Mouse (Mus musculus) liver, embryonic 12.5 days (tissue): ENCODE results near the gene Kirrel3. TPM values are rescaled to one million over a fixed set of nuclear protein-coding genes. Genes with fewer than 3 reads are reported as not detected.

ENCODE experiments used
- ATAC-seq: fragments of 200-750 bp; cut with Nextera tagmentation; 2 replicates; pipeline ENCODE4 v1.8.0; 2017; ENCODE audit warnings: moderate number of reproducible peaks, mild to moderate bottlenecking, moderate library complexity
- H3K27ac ChIP-seq: fragments of 300-500 bp; sonication (generic); 2 replicates; pipeline ENCODE4 v1.5.1; 2016; ENCODE audit warnings: mild to moderate bottlenecking
- H3K27me3 ChIP-seq: fragments of 300-500 bp; sonication (generic); replicated peaks from 2 replicates; pipeline ENCODE4 v1.6.1; 2016; ENCODE audit warnings: mild to moderate bottlenecking, moderate library complexity
- H3K36me3 ChIP-seq: fragments of 300-500 bp; sonication (generic); 2 replicates; pipeline ENCODE4 v1.6.1; 2016; ENCODE audit warnings: mild to moderate bottlenecking, moderate library complexity
- H3K4me1 ChIP-seq: fragments of 300-500 bp; sonication (generic); 2 replicates; pipeline ENCODE4 v1.6.1; 2016
- H3K4me2 ChIP-seq: fragments of 300-500 bp; sonication (generic); 2 replicates; pipeline ENCODE4 v1.6.1; 2016; ENCODE audit warnings: mild to moderate bottlenecking, moderate library complexity
- H3K4me3 ChIP-seq: fragments of 300-500 bp; sonication (generic); 2 replicates; pipeline ENCODE4 v1.5.1; 2016; ENCODE audit warnings: mild to moderate bottlenecking, moderate library complexity
- H3K9ac ChIP-seq: fragments of 300-500 bp; sonication (generic); 2 replicates; pipeline ENCODE4 v1.6.1; 2016; ENCODE audit warnings: mild to moderate bottlenecking, moderate library complexity
- H3K9me3 ChIP-seq: fragments of 300-500 bp; sonication (generic); replicated peaks from 2 replicates; pipeline ENCODE4 v1.6.1; 2016; ENCODE audit warnings: mild to moderate bottlenecking, moderate library complexity
- WGBS: fragments of 180-500 bp; shearing (Covaris S2); methylation state at CpG from one replicate; pipeline ENCODE4 v1.1.7; 2016; ENCODE audit not compliant: insufficient replicate concordance; 5-methylcytosine and 5-hydroxymethylcytosine counted together
- polyA plus RNA-seq: library from polyadenylated mRNA; unstranded; fragments of >200 nt; fragmentation: Nextera tagmentation; extraction: Ambion mirVana; gene quantifications from 2 replicates; pipeline ENCODE4 v1.2.1, GENCODE M21; 2016

The Kirrel3 gene
- polyA plus RNA-seq, 1 experiment from 2014 or later, result 0.46 TPM

DNA sequence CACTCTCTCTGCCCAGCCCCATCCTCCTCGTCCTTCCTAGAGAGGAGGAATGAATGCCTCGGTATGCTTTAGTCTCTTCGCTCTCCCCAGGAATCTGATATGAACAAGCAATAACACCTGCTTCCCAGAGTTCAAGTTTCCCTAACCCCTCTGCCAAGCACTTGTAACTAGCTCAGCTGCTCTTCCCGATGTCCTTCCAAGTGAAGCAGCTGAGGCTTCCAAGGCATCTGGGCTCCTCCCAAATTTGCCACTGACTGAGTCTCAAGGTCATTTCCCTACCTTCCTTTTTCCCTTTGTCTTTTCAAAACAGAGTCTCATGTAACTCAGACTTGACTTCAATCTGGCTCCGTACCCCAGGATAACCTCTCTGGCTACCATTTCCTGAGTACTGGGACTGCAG, 555.8 kb downstream of the Kirrel3 start:
- WGBS, result 72% methylated on average over 5 of the region's 5 CpGs
- Histone ChIP-seq H3K4me3 (no peak overlapping the region), H3K36me3 (peaks cover 26% of the 10 kb centered on the region), H3K27me3 (no peaks in the 10 kb centered on the region), H3K4me2 (no peak overlapping the region), H3K9me3 (no peaks in the 10 kb centered on the region), H3K4me1 (peaks cover 41% of the 10 kb centered on the region), H3K27ac (no peak overlapping the region; the same call in 1 of the 2 replicates), H3K9ac (no peak overlapping the region)
- ATAC-seq, result no peak

DNA sequence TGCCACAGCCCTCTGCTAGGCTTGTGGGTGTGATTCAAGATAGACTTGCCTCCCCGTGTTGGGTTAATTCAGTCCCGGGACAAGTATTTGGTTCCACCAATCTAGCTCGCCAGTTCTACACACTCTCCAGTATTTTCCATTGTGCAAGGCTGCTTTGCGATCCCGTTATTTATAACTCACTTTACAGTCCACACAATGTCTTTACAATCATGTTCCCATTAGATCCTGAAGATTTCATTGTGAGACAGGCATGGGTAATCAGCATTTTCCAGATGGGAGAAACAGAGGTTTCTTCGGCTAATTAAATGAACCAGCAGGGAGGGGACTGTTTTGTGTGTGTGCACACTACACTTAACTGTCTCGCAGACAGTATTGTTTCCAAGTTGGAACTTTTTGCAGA, 557.9 kb downstream of the Kirrel3 start:
- ATAC-seq, result no peak
- no peak overlapping the region for H3K27ac ChIP-seq

DNA sequence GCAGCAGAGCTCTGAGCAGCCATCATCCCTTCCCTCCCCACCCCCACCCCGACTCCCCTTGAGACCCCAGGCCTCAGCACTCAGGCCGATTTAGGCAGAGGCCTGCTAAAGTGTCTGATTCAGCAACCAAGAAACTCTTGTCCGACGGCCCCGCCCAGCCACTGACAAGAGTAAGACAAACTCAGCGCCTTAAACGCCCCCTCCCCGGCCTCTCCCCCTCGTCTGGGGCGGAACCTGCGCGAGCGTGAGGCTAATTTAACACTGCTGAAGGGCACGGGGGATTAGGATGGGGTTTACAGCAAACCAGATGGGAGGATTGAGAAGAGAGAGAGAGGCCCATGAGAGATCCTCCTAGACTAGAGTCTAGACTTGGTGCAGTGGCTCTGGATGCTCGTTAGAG, 558.8 kb downstream of the Kirrel3 start:
- Histone ChIP-seq H3K4me1 (peaks cover 36% of the 10 kb centered on the region), H3K4me3 (no peak overlapping the region), H3K9ac (no peak overlapping the region), H3K9me3 (no peaks in the 10 kb centered on the region), H3K4me2 (no peak overlapping the region), H3K27me3 (no peaks in the 10 kb centered on the region), H3K27ac (peak overlapping the region; percentile 41; the same call in 1 of the 2 replicates), H3K36me3 (peaks cover 56% of the 10 kb centered on the region)
- no peak for ATAC-seq
- WGBS, result 56% methylated on average over 15 of the region's 15 CpGs

More for the DNA sequence above, 557.9 kb downstream of the Kirrel3 start:
- H3K4me2 ChIP-seq, result no peak overlapping the region
- H3K4me3 ChIP-seq, result no peak overlapping the region
- 79% methylated on average over 7 of the region's 7 CpGs for WGBS
- no peak overlapping the region for H3K9ac ChIP-seq
- peaks cover 43% of the 10 kb centered on the region for H3K4me1 ChIP-seq
- H3K36me3 ChIP-seq, result peaks cover 47% of the 10 kb centered on the region
- H3K27me3 ChIP-seq, result no peaks in the 10 kb centered on the region
- H3K9me3 ChIP-seq, result no peaks in the 10 kb centered on the region

DNA sequence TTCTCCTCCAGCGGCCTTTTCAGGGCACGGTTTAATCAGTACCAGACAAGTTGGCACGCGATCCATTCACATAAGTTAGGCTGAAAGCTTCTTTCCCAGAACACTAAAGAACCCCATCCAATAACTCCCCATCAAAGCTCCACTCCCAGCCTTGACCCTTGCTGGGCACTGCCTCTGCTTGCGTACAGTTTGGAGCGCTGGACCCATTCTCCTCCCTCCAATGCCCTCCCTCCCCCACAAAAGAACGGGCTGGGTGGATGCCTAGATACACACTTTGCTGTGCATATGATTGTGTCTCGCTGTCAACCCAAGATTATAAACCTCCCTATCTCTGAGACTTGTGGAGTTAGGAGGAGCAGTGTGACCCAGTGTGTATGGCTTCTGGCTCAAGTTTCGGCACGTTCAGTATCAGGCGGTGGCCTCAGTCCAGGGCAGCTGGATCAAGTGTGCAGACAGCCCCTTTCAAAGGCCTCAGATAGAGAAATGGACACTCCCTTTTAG, 559.4 kb downstream of the Kirrel3 start:
- H3K36me3 ChIP-seq, result peaks cover 62% of the 10 kb centered on the region
- H3K4me2 ChIP-seq, result no peak overlapping the region
- no peak overlapping the region for H3K9ac ChIP-seq
- ATAC-seq, result 0 out of 2 replicates have a peak, but pooled peaks have one; percentile 11
- H3K27me3 ChIP-seq, result no peaks in the 10 kb centered on the region
- H3K27ac ChIP-seq, result peak overlapping the region; percentile 38
- H3K9me3 ChIP-seq, result no peaks in the 10 kb centered on the region
- WGBS, result 76% methylated on average over 11 of the region's 11 CpGs
- no peak overlapping the region for H3K4me3 ChIP-seq
- peaks cover 30% of the 10 kb centered on the region for H3K4me1 ChIP-seq

DNA sequence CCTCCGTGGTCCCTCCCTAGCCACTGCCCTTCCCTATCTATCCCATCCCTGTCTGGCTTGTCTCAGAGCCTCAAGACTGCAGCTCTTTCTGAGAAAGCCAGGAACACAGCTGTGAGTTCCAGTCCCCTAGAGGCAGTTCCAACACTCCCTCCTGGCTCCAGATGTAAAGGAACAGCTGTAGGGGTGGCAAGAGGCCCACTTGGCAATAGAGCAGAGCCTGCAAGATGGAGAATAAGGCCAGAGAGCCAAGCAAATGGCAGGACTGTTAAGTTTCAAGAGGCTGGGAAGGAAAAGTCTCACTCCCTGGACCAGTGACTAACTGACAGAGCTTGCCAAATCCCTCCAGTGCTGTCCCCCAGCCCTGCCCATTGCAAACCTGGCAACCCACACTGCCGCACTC, 560.1 kb downstream of the Kirrel3 start:
- Histone ChIP-seq H3K27me3 (no peaks in the 10 kb centered on the region), H3K36me3 (peaks cover 69% of the 10 kb centered on the region), H3K27ac (peak overlapping the region; percentile 38; the same call in 1 of the 2 replicates), H3K4me1 (peaks cover 24% of the 10 kb centered on the region), H3K9ac (no peak overlapping the region), H3K9me3 (no peaks in the 10 kb centered on the region), H3K4me3 (no peak overlapping the region), H3K4me2 (no peak overlapping the region)
- ATAC-seq, result 0 out of 2 replicates have a peak, but pooled peaks have one; percentile 19
- 88% methylated on average over 2 of the region's 2 CpGs for WGBS

DNA sequence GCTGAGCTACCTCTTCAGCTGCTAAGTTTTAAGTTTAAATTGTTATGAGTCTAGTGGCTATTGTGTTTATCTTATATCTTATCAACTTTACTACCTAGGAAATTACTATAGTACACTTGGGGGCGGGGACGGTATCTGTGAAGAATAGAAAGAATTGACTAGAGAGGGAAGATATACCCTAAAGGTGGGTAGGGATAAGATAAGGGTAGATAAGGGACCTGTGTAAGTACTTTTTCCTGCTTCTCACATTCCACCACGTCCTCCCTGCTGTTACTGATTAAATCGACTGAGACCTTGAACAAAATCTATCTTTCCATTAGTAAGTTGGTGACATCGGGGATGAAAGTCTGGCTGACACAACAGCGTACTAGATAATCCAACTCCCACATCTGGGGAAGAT, 562.8 kb downstream of the Kirrel3 start:
- Histone ChIP-seq H3K9me3 (no peaks in the 10 kb centered on the region), H3K4me1 (peaks cover 24% of the 10 kb centered on the region), H3K27me3 (no peaks in the 10 kb centered on the region), H3K27ac (no peak overlapping the region), H3K4me2 (no peak overlapping the region), H3K36me3 (peaks cover 96% of the 10 kb centered on the region), H3K9ac (no peak overlapping the region), H3K4me3 (no peak overlapping the region)
- no peak for ATAC-seq
- WGBS, result 64% methylated on average over 6 of the region's 6 CpGs

DNA sequence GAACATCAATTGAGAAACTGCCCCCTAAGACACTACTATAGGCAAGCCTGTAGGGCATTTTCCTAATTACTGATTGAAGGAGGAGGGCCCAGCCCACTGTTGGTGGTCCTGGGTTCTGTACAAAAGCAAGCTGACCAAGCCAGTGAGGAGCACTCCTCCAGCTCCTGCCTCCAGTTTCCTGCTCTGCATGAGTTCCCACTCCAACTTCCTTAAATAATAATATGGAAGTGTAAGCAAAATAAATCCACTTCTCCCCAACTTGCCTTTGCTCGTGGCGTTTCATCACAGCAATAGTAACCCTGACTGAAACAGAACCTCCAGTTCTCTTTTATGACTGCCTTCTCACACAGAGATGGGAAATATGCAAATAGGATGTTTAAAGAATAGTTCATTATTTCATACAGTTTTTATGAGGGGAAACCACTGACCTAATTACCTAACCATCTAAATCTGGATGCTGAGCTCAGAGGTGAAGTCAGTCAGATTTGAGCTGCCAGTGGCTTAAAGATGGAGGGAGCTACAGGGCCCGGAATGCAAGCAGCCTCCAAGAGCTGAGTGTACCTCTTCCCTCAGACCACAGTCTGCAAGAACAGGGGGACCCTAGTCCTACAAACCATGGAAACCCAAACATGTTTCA, 564.3 kb downstream of the Kirrel3 start:
- Histone ChIP-seq H3K27ac (no peak overlapping the region), H3K9ac (no peak overlapping the region), H3K4me1 (peaks cover 15% of the 10 kb centered on the region), H3K36me3 (peaks cover 100% of the 10 kb centered on the region), H3K9me3 (no peaks in the 10 kb centered on the region), H3K27me3 (no peaks in the 10 kb centered on the region), H3K4me2 (no peak overlapping the region), H3K4me3 (no peak overlapping the region)
- 78% methylated on average over 3 of the region's 3 CpGs for WGBS
- ATAC-seq, result no peak

DNA sequence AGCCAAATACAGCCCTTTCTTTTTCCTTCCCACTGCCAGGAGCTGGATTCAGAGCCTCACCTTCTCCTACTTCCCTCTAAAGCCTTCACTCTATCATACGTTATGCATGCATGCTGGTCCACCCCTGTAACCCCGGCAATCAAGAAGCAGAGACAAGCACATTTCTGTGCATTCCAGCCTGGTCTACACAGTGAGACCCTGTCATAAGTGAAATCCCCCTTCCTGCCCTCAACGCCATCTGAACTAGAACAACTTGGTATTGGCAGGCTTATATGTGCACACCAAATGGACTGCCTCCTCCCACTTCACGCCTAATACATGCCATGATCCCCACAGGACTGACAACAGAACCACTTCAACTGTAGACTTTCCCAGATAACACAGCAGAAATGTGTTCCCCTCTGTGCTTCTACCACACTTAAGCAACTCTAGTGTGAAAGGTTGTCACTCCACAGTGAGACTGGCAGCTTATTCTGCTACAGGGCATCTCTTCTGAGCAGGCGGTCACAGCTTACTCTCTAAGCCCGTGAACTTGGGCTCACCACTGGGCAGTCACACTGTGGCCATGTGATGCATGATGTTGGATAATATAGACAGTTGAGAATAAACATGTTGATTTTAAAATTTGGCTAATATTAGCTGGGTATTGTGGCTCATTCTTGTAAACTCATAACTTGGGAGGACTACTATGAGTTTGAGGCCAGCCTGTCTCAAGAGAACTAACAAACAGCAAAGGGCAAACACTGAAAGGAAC, 565.2 kb downstream of the Kirrel3 start:
- H3K9me3 ChIP-seq, result no peaks in the 10 kb centered on the region
- H3K36me3 ChIP-seq, result peaks cover 100% of the 10 kb centered on the region
- no peak for ATAC-seq
- no peak overlapping the region for H3K4me2 ChIP-seq
- no peak overlapping the region for H3K9ac ChIP-seq
- WGBS, result 86% methylated on average over 6 of the region's 6 CpGs
- no peaks in the 10 kb centered on the region for H3K27me3 ChIP-seq
- peaks cover 7% of the 10 kb centered on the region for H3K4me1 ChIP-seq
- H3K4me3 ChIP-seq, result no peak overlapping the region
- no peak overlapping the region for H3K27ac ChIP-seq

DNA sequence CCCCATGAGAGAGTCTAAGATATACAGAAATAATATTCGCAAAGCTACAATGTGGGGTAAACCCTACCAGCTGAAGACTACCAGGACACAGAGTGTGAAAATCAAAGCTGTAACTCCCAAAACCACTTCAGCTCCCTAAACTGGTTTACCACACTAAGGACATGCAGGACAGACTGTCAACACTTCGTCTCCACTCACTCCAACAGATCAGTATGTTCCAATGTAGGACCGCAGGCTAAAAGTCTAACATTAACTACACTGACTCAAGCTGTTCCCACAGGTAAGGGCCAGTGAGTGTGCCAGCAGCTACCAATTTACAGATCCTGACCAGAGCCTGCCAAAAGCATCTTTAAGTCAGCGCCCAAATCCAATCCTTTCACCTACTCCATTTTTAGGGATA, 566.0 kb downstream of the Kirrel3 start:
- Histone ChIP-seq H3K4me2 (no peak overlapping the region), H3K27ac (no peak overlapping the region), H3K4me1 (0 out of 2 replicates have a peak, but pooled peaks cover under 1% of the 10 kb centered on the region), H3K4me3 (no peak overlapping the region), H3K27me3 (no peaks in the 10 kb centered on the region), H3K36me3 (peaks cover 98% of the 10 kb centered on the region), H3K9ac (no peak overlapping the region), H3K9me3 (no peaks in the 10 kb centered on the region)
- 89% methylated on average over 4 of the region's 4 CpGs for WGBS
- ATAC-seq, result no peak

DNA sequence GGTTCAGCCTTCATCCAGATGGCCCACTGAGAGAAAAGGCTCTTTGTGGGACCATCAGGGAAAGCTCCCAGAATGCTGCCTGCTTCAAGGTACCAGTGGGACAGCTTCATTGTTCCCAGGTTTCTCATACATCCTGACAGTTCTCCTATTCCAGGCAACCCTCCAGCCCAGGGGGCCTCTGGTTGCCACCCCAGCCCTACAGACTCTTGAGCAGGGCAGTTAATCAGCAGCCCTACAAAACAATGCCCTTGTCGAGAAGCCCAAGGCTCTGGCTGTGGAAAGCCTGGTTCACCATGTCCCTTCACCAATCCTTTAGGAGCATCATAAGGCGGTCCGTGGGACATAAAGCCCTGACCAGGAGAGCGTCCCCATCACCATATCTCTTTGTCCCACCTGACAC, 567.0 kb downstream of the Kirrel3 start:
- Histone ChIP-seq H3K36me3 (peaks cover 88% of the 10 kb centered on the region), H3K27ac (no peak overlapping the region), H3K9ac (no peak overlapping the region), H3K4me2 (no peak overlapping the region), H3K9me3 (no peaks in the 10 kb centered on the region), H3K27me3 (no peaks in the 10 kb centered on the region), H3K4me1 (no peaks in the 10 kb centered on the region), H3K4me3 (no peak overlapping the region)
- no peak for ATAC-seq
- 86% methylated on average over 4 of the region's 4 CpGs for WGBS

DNA sequence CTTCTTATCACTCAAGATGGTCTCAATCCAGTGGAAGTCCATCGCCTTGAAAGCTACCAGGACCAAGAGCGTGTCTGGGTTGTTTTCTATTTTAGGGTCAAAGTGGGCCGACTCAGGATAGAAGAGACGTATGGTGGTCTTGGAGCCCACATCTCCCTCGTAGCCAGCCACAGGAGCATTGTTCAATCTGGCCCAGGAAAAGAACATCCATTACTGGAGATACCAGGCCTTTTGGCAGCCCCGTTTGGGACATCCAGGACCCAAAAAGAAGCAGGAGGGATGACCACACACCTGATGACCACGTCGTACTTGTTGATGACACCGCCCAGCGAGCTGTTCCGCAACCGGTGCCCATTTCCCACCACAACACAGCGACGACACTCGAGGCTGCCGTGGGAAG, 567.4 kb downstream of the Kirrel3 start:
- WGBS, result 88% methylated on average over 16 of the region's 16 CpGs
- Histone ChIP-seq H3K9me3 (no peaks in the 10 kb centered on the region), H3K36me3 (peaks cover 83% of the 10 kb centered on the region), H3K4me2 (no peak overlapping the region), H3K4me1 (0 out of 2 replicates have a peak, but pooled peaks cover 2% of the 10 kb centered on the region), H3K27me3 (no peaks in the 10 kb centered on the region), H3K27ac (no peak overlapping the region), H3K9ac (no peak overlapping the region), H3K4me3 (no peak overlapping the region)
- ATAC-seq, result no peak

DNA sequence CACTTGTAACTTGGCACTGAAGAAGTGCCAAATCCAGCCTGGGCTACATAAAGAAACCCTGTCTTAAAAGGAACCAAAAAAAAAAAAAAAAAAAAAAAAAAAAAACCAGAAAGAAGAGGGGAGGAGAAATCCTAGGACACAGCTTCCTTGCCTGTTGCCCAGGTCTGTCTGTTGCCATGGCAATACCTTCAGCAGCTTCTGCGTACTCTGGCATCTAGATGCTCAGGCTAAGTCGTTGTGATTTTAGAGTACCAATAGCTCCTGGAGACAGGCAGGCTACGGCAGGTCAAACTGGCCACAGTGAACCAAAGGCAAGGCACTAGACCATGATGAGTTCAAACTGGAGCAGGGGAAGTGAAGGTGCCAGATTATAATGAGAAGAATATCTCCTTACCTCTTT, 568.0 kb downstream of the Kirrel3 start:
- Histone ChIP-seq H3K4me2 (no peak overlapping the region), H3K27ac (no peak overlapping the region), H3K36me3 (peaks cover 78% of the 10 kb centered on the region), H3K9ac (no peak overlapping the region), H3K9me3 (no peaks in the 10 kb centered on the region), H3K27me3 (no peaks in the 10 kb centered on the region), H3K4me1 (peaks cover 6% of the 10 kb centered on the region; the same call in 1 of the 2 replicates), H3K4me3 (no peak overlapping the region)
- WGBS, result 81% methylated on average over 3 of the region's 3 CpGs
- no peak for ATAC-seq
